Mouse (Mus musculus) cerebellum, adult 2 months (tissue): ENCODE results near the gene Ints3.

Experiments used
- CTCF ChIP-seq: fragments of 200-500 bp; IDR thresholded peaks from 2 replicates; pipeline ENCODE4 v1.5.1; 2011; ENCODE audit warnings: low read depth, mild to moderate bottlenecking, control low read depth, low read length, moderate library complexity, borderline replicate concordance; ENCODE audit not compliant: insufficient read depth
- POLR2A ChIP-seq: fragments of 200-500 bp; IDR thresholded peaks from 2 replicates; pipeline ENCODE4 v1.6.1; 2011; ENCODE audit warnings: low read length, control low read depth, borderline replicate concordance; ENCODE audit not compliant: insufficient read depth

GRCm38 (mm10) chr3:90371857-90372256 is 61.6 kb downstream of the Ints3 start:
- TF ChIP-seq CTCF: no peak
- no peak for TF ChIP-seq POLR2A
